Mouse (Mus musculus) layer of hippocampus, adult 18-20 months (tissue): ENCODE results near the gene Man1c1. TPM values are rescaled to one million over a fixed set of nuclear protein-coding genes. Genes with fewer than 3 reads are reported as not detected.

Experiments
- DNase-seq, 2 experiments: peaks; one replicate each; pipeline ENCODE4 v3.0.0; 2022; ENCODE audit warnings: low spot score in 2 of 2
- total RNA-seq, 2 experiments: library from RNA; stranded (reverse); gene quantifications; 2 replicates each; pipeline ENCODE4 v1.2.3; 2021

The Man1c1 gene
- total RNA-seq, 2 experiments from 2014 or later, result 24.1 to 26.7 TPM

DNA sequence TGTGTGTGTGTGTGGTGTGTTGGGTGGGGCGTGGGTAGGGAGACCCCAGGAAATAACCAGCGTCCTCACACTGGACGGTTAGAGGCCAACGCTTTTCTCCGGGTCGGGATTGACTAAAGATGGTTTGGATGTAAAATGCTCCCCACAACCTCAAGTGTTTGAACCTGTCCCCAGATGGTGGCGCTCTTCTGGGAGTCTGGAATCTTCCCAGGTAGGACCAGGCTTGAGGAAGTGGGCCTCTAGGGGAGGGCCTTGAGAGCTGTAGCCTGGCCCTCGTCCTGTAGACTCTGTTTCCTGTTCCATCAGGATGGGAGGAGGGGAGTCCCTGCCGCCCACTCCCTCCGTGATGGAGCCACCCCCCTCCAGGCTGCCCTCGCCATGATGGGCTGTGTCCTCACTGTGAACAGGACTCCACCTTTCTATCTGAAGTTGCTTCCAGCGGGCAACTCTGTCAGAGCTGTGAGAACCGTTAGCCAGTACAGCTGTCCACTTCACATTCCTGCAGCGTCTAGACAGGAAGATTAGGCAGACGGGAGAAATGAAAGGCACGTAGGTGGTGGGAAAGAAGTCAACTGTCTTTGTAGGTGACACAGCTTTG, 91.9 kb downstream of the Man1c1 start:
- no peak for DNase-seq

DNA sequence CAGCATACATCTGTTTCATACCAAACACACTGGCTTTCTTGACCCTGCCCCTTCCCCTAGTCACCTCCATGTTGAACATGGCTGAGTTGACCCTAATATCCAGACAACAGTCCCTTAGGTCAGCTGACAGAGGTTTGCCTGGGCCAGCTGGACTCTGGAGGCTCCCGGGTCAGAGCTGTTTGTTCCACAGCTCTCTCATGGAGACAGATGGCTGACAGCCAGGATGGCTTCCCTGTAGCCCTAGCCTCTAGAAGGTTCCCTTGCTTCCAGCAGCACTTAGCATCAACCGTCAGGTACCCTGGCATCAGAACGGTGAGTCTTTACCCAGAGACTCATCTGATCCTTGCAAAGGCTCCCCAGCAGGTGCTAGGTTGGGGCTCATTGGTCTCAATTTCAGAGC, 93.5 kb downstream of the Man1c1 start:
- DNase-seq, result no peak

DNA sequence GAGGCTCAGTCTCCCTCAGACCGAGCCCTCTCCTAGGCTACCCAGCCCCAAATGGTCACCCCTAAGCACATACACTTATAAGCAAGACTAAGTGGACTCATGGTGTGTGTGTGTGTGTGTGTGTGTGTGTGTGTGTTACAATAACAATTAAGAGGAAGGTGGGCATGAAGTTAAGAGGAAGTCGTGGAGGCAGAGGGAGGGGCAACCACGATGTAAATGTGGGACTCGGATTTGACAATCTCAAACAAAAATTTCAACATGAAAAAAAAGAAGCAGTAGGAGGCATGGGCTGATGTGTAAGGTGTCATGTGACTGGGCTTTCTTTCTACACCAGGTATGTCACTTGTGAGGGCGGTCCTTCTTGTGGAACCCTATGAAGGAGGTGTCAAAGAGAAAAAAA, 96.4 kb downstream of the Man1c1 start:
- no peak for DNase-seq

DNA sequence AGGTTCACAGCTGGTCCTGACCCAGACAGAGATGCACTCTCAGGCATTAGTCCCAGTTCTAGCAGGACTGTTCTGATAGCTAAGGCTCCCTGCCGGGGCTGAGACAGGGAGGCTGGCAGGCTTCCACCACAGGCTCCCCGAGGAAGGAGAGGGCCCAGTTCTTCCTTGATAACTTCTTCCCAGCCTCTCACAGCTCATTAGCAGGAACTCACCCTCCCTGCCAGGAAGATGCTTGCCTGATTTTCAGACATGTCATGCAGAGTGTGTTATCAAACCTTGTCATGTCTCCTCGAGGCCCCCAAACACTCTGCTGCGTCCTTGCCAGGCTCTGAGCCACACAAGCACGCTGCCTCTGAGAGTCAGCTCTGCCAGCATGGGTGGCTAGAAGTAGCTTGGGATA, 98.0 kb downstream of the Man1c1 start:
- DNase-seq, result peak in 1 of 2 experiments; percentile 26

DNA sequence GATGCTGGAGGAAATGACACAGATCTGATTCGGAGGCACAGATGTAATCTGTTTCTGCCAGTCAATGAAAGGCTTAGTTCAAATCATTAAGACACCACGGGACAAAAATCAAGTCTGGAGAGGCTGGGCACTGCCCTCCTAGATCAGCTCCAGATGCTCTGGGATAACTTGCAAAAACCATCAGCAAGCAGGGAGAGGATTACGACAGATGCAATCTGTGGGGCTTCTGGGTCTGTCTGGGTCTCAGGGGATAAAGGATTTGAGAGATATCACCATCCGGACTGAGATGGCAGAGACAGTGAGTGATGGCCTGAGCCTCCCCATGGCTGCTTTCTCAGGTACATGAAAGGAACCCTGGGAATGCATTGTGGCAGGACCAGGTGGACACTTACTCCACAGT, 99.6 kb downstream of the Man1c1 start:
- no peak for DNase-seq

DNA sequence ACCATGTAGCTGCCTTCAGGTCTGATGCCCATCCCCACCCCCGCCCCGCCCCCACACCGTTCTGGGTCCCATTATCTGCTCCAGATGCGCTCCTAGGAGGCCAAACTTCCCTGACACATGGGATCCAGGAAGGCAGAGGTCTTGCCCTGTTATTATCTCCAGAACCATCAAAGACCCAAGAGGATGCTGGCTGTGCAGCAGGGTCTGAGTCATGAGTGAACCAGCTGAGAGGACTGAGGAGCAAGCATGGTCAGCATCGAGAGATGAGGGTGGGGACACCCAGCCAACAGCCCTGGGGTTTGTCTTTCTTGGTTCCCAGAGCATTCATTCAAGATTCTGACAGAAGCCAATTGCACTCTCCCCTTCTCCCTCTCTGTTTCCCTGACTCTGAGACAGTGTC, 100.5 kb downstream of the Man1c1 start:
- no peak for DNase-seq

DNA sequence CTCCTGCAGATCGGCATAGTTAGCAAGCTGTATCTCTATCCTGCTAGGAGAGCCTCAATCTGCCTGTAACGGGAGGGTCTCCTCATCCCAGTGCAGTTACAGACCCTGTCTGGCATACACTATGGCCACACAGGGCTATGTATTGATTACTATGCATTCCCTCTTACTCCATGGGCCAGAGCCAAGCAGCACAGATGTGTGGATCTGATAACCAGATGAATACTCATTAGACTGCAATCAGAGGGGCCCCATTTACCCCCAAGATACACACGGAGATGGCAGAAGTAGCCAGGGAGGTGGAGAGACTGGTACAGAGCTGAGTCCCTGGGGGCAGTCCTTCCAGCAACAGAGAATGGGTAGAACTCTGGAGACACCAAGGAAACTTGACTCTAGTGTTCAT, 101.5 kb downstream of the Man1c1 start:
- DNase-seq, result no peak

DNA sequence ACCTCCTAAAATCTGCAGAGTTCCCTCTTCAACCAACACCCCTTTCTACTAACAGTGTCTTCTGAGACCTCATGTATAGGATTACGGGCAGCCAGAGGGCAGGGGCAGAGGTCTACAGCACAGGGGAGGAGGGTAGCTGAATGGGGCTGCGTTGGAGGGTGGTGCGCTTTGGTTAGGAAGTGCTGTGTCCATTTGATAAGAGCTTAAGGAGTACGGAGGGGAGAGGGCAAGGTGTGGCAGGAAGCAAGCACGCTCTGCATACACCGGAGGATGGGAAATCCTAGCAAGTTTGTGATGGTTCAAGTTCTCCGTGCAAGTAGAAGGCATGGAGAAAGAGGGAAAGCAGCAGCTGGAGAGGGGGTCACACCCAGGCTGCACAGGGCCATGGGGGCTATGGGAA, 102.1 kb downstream of the Man1c1 start:
- no peak for DNase-seq

DNA sequence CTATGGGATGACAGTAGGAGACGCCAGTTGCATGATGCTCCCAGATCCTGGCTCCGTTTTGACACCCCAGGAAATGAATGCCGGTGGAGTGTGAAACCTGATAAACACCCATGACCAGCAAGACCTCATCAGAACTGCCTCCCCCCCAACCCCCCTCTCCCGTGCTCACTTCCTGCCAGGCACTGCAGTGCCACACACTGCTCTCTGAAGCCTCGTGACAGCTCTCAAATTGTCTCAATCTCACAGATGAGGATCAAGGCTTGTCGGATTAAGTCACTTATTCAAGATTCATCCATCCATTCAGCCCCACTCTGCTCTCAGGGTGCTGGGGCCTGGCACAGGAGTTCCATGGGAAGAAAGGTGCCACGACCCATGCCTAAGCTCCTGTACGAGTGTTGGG, 102.7 kb downstream of the Man1c1 start:
- DNase-seq, result no peak

DNA sequence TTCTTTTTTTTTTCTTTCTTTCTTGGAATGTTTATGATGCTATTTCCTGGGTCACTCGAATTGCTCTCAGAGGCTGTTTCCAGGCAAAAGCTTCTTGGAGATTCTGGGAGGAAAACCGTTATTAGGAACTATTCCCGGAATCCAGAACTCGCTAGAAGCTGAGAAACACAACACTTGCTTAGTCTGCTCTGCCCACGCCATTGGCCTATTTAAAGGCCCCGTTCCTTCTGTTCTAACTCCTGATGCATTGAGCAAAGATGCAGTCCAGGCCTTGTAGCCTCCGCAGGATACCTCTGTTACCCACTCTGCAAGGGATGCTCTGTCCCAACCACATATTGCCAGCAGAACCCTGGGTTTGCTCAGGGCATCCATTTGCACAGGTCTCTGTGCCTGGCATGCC, 103.3 kb downstream of the Man1c1 start:
- peak in 1 of 2 experiments; percentile 71 for DNase-seq

DNA sequence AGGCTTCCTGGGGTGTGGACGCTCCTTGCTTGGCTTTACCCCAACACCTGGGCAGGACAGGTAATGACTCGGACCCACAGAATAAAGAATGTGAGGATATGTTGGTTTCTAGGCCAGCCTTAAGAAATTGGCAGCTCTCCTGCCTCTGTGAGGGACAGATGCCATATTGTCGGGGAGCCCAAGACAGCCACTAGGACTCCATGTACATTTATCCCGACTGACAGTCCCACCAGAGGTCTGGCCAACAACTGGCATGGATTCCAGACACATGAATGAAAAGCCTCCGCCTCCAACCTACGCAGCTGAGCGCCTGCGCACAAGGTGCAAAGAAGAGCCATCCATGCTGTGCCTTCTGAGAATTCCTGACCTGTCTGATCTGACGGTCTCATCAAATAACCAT, 104.0 kb downstream of the Man1c1 start:
- no peak for DNase-seq

DNA sequence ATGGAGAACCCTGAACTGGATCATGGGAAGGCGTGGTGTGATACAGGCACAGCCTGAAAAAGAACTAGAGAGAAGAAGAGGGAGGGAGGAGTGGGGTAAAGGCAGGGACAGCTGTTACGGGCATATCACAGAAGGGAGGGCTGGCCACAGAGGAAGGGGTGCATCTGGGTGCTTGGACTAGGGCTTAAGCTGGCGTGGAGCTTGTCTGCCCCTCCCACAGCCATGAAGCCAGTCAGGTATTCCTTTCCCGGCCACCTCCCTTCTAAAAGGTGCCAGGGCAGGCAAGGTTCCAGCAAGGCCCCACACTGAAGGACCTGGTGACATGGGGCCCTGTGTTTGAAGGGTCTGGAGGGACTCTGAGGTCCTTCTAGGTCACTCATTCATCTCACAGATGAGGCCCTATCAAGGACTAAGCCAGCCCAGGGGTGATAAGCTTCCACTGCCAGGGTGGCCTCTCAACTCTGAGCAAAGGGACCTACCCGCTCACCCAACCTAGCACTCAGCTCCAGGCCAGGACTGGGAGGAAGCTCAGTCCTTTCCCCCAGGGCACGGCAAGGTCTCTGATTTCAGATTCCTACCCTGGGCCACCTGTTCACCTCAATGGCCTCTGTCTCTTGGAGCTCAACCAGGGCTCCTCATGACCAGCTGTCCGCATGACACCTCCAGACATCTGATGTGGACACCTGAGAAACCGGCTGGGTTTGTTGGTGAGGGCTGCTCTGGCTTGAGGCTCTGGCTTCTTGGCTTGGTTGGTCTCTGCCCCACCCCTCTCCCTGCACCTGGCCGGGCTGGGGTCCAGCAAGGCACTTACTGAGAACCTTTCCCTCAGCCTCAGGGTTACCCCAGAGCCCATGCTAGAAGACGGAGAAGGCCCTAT, 107.0 kb downstream of the Man1c1 start:
- no peak for DNase-seq

DNA sequence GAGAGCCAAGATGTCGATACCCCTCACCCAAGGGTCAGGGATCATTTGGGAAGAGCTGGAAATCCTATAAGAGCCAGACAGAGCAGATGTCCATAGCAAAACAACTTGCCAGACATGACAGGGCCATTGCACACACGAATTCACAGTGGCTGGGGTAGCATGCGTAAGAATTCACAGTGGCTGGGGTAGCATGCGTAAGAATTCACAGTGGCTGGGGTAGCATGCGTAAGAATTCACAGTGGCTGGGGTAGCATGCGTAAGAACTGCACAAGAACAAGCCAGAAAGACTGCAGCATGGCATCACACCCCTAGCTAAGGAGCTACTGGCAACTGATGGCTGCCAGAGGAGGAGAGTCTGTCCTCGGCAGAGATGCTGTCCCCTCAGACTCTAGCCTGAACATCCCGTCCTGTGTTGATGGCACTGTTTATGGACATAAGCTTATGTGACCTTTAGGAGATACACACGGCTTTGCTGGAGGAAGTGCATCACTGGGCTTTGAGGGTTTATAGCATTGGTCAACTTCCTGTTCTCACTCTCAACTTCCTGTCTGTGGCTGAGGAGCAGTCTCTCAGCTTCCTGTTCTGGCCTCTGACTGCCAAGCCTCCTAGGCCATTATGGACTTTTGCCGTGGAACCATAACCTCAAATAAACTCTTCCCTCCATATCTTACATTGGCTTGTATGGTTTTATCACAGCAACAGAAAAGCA, 109.2 kb downstream of the Man1c1 start:
- no peak for DNase-seq

DNA sequence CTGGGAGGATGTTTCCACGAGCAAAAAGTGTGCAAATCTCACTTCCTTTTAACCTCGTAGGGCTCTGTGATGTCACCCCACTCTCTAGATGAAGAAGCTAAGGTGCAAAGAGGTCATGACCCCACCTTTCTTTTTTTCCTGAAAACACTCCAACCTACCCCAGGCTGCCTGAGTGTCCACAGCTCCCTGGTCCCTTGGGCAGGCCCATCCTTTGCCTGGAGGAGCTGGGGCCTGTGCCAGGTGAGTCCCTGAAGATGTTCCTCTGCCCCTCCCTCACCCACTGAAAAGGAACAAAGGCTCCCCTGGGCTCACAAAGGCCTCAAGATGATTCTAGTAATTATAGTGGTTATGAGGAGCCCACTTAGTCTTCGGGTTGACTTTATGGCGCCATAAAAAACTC, 111.6 kb downstream of the Man1c1 start:
- DNase-seq, result no peak

DNA sequence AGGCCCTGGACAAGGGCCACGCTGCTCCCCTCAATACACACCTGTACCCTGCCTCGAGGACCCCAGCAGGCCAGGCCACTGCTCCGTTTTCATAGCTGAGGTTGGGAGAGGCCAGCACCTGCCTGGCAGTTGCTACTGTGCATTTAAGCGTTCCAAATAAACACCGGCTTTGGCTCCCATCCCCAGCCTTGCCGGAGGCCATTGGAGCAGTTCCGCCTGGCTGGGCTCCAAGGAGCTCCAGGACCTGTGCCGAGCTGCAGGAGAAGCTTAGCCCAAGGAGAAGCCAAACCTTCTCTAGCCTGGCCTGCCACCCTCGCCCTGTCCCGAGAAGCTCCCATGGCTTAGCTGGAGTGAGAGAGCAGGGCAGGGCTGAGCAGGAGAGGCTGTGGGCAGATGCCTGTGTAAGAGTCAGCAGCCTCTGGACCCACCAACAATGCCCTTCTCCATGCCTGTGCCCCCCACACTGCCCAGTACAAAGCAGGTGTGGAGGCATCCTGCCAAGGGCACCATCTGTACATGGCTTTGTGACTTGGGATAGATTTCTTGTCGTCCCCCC, 112.5 kb downstream of the Man1c1 start:
- peak in 1 of 2 experiments; percentile 48 for DNase-seq

DNA sequence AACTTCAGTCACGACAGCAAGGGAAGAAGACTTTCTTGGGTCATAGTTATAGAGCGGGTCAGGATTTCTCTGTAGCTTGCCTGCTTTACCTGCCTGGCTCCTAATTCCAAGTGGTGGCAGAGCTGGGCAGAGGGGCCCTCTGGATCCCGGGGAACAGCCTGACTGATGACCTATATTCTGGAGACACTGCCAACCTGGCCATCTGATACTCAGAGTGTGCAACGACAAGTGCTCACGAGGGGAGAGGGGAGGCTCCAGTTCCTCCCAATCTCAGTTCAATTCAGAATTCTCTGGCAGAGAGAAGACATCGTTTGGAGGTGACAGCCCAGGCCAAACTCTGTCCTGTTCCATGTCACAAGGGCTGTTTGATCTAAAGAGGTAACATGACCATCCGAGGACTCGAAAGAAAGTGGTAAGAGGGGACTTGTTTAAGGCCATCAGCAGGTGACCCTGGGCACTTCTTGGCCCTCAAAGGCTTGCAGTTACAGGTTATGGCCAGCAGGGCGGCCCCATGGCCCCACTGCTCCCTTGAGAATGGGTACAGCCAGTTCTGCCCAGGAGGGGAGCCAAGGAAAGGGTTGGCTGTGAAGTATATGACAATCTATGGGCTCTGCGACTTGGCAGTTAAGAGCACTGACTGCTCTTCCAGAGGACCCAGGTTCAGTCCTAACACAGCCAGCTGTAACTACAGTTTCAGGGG, 113.7 kb downstream of the Man1c1 start:
- DNase-seq, result no peak

DNA sequence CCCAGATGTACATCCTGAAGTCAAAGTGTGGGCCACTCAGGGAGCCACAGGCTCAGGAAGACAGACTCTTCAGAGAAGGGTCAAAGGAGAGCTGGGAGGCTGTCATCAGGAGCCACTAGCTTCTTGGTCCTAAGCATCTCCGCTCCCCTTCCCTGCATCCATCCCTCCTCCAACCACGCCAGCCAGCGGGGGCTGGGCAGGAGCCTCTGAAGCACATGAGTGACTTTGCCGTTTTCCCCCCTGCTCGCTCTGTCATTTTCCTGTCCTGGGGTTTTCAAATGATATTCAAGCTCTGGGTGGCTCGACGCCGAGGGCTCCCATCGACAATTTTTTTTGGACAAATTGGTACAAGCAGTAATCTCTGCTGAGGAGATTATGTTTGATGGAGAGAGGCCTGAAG, 114.3 kb downstream of the Man1c1 start:
- no peak for DNase-seq

DNA sequence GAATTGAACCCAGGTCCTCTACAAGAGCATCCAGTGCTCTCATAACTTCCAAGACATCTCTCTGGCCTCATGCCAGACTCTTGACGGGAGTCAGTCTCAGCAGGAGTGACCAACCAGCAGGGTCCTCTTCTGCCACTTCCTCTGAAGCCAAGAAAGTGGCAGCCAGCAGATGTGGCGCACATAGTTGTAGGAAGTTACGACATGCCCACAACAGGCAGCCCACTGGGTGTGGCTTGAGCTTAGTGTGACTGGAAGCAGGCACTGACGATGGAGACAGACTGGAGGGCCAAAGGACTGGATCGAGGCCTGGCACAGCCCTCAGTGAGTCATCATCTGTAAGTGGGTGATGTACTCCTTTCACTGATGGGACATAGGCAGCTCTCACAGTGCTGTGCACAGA, 115.1 kb downstream of the Man1c1 start:
- DNase-seq, result no peak

DNA sequence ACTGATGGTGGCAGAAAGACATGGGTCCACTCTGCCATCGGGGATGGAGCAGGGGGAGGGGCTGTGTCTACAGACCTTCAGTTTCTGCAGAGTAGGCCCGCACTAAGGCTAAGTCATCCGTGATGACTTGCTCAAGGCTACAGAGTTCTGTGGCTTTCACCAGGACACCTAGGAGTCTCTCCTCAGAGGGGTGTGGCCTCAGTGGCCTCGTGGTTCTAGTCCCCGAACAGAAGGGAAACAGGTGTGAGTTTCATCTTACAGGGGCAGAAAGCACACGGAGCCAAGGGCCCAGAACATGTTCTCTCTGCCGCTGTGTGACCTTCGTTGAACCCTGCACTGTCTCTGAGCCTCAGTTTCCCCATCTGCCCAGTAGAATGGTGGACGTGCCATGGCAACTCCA, 115.8 kb downstream of the Man1c1 start:
- no peak for DNase-seq

DNA sequence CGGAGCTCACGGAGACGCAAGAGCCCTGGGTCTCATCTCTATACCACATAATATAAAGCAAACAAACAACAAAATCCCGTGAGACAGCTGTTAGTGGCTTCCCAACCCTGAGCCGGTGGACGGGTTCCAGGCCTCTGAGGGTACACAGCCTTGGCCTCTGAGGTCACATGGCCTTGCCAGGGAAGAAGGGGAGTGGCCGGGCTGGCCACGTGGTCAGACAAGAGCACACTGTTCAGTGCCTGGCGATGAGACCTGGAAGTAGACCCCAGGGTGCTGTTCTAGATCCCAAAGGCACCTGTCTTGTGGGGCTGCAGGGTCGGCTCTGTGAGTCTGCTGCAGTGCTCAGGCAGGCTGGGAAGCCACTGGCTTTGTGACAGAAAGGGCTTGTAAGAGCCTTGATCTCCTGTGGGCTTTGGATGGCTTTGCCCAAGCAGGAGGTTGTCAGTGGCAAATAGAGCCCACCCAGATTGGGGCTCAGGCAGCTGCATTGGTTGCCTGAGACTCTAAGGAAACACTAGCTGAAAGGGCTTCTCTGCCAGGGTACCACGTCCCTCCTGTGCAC, 116.4 kb downstream of the Man1c1 start:
- no peak for DNase-seq

DNA sequence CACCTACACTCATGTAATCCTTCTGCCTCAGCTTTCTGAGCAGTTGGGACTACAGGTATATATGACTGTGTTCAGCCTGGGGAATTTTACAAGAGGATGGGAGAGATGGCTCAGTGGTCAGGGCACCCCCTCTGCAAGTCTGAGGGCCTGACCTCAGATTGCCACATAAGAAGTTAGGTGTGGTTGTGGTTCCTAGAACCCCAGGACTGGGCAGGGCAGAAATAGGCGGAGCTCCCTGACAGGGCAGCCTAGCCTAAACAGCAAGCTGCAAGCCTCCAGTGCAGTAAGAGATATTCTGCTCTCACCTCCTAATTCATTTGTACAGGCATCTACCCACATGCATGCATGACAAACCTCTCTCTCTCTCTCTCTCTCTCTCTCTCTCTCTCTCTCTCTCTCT, 117.5 kb downstream of the Man1c1 start:
- DNase-seq, result no peak
